Mouse (Mus musculus) limb, embryonic 11.5 days (tissue): ENCODE results near the gene Hirip3. TPM values are rescaled to one million over a fixed set of nuclear protein-coding genes. Genes with fewer than 3 reads are reported as not detected.

Source experiments
- ATAC-seq: fragments of 200-750 bp; cut with Nextera tagmentation; 2 replicates; pipeline ENCODE4 v1.8.0; 2017; ENCODE audit warnings: low read depth; ENCODE audit not compliant: insufficient number of reproducible peaks, low FRiP score, low TSS enrichment
- DNase-seq: peaks from one replicate; pipeline ENCODE4 v3.0.0-alpha.2; 2015; ENCODE audit warnings: low spot score
- H3K27ac ChIP-seq: fragments of 300-500 bp; sonication (generic); replicated peaks from 2 replicates; pipeline ENCODE4 v1.5.1; 2014; ENCODE audit warnings: low read depth, mild to moderate bottlenecking, low read length
- H3K27me3 ChIP-seq: fragments of 300-500 bp; sonication (generic); 2 replicates; pipeline ENCODE4 v1.6.1; 2014; ENCODE audit warnings: mild to moderate bottlenecking, low read length, mixed read lengths; ENCODE audit not compliant: control insufficient read depth, insufficient read depth
- H3K36me3 ChIP-seq: fragments of 300-500 bp; sonication (generic); 2 replicates; pipeline ENCODE4 v1.6.1; 2014; ENCODE audit warnings: mild to moderate bottlenecking, low read length, moderate library complexity, mixed read lengths; ENCODE audit not compliant: control insufficient read depth, insufficient read depth
- H3K4me1 ChIP-seq: fragments of 300-500 bp; sonication (generic); 2 replicates; pipeline ENCODE4 v1.6.1; 2014; ENCODE audit warnings: low read length, mixed read lengths; ENCODE audit not compliant: control insufficient read depth, insufficient read depth
- H3K4me2 ChIP-seq: fragments of 300-500 bp; sonication (generic); 2 replicates; pipeline ENCODE4 v1.6.1; 2014; ENCODE audit warnings: low read depth, mild to moderate bottlenecking, moderate library complexity; ENCODE audit not compliant: severe bottlenecking
- H3K4me3 ChIP-seq: fragments of 300-500 bp; sonication (generic); 2 replicates; pipeline ENCODE4 v1.5.1; 2014; ENCODE audit warnings: low read depth, low read length
- H3K9ac ChIP-seq: fragments of 300-500 bp; sonication (generic); 2 replicates; pipeline ENCODE4 v1.6.1; 2014; ENCODE audit warnings: mild to moderate bottlenecking, low read length
- H3K9me3 ChIP-seq: fragments of 300-500 bp; sonication (generic); 2 replicates; pipeline ENCODE4 v1.6.1; 2016; ENCODE audit warnings: low read length; ENCODE audit not compliant: control insufficient read depth
- WGBS: fragments of 180-500 bp; shearing (Covaris S2); extraction: QIAGEN DNeasy Blood & Tissue Kit; methylation state at CpG from one replicate; pipeline ENCODE4 v1.1.7; 2014; 5-methylcytosine and 5-hydroxymethylcytosine counted together
- polyA plus RNA-seq: library from polyadenylated mRNA; unstranded; fragments of >200 nt; fragmentation: Nextera tagmentation; extraction: Ambion mirVana; gene quantifications from 2 replicates; pipeline ENCODE4 v1.2.1, GENCODE M21; 2014

Hirip3 gene
- polyA plus RNA-seq, 1 experiment from 2014 or later: 25.9 TPM

- H3K36me3 ChIP-seq: peaks cover 6% of the 10 kb centered on the region
- peak overlapping the region; percentile 100 for H3K4me2 ChIP-seq
- peak; percentile 31; the same call in 1 of the 2 replicates for ATAC-seq
- no peak overlapping the region for H3K27ac ChIP-seq
- peak; percentile 71 for DNase-seq
- H3K9me3 ChIP-seq: no peaks in the 10 kb centered on the region
- H3K27me3 ChIP-seq: peaks cover 32% of the 10 kb centered on the region
- peak overlapping the region; percentile 52 for H3K4me3 ChIP-seq
- peak overlapping the region; percentile 62 for H3K9ac ChIP-seq
- H3K4me1 ChIP-seq: peaks cover 13% of the 10 kb centered on the region
- under 1% methylated on average over 62 of the region's 74 CpGs for WGBS
These were observed 14.1 kb upstream of the Hirip3 start for GRCm38 (mm10) chr7:126847421-126848398.

- 28% methylated on average over 10 of the region's 10 CpGs for WGBS
- H3K4me1 ChIP-seq: peaks cover 13% of the 10 kb centered on the region
- ATAC-seq (no peak), DNase-seq (no peak)
- H3K4me2 ChIP-seq: no peak overlapping the region; the same call in 1 of the 2 replicates
- peak overlapping the region; percentile 30; the same call in 1 of the 2 replicates for H3K9ac ChIP-seq
- H3K27me3 ChIP-seq: peaks cover 32% of the 10 kb centered on the region
- H3K4me3 ChIP-seq: peak overlapping the region; percentile 8; the same call in 1 of the 2 replicates
- no peak overlapping the region for H3K27ac ChIP-seq
- H3K36me3 ChIP-seq: peaks cover 11% of the 10 kb centered on the region
- H3K9me3 ChIP-seq: no peaks in the 10 kb centered on the region
These were observed 13.0 kb upstream of the Hirip3 start for GRCm38 (mm10) chr7:126848794-126849193.

- WGBS: 84% methylated on average over 6 of the region's 6 CpGs
- H3K4me1 ChIP-seq: peaks cover 13% of the 10 kb centered on the region
- ATAC-seq: no peak
These were observed 11.6 kb upstream of the Hirip3 start for GRCm38 (mm10) chr7:126850161-126850560.

DNA sequence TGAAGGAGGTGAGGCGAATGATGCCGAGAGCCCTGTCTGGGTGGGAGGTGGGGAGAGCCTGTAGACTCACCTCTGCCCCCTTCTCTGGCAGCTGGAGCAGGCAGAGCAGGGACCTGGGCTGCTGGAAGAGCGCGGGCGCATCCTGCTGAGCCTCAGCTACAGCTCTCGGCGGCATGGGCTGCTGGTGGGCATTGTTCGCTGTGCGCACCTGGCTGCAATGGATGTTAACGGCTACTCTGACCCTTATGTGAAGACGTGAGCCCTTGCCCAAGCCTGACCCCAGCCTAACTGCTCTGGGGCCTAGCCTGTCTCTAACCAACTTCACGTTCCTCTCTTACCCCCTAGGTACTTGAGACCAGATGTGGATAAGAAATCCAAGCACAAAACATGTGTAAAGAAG lies 10.6 kb upstream of the Hirip3 start:
- H3K36me3 ChIP-seq: peaks cover 16% of the 10 kb centered on the region
- WGBS: 35% methylated on average over 12 of the region's 12 CpGs
- no peak for ATAC-seq

More at GRCm38 (mm10) chr7:126850161-126850560, 11.6 kb upstream of the Hirip3 start:
- H3K4me3 ChIP-seq: no peak overlapping the region
- H3K27me3 ChIP-seq: peaks cover 32% of the 10 kb centered on the region
- peaks cover 16% of the 10 kb centered on the region for H3K36me3 ChIP-seq
- DNase-seq: no peak
- no peak overlapping the region for H3K27ac ChIP-seq
- no peak overlapping the region for H3K9ac ChIP-seq
- H3K4me2 ChIP-seq: no peak overlapping the region
- H3K9me3 ChIP-seq: no peaks in the 10 kb centered on the region

DNA sequence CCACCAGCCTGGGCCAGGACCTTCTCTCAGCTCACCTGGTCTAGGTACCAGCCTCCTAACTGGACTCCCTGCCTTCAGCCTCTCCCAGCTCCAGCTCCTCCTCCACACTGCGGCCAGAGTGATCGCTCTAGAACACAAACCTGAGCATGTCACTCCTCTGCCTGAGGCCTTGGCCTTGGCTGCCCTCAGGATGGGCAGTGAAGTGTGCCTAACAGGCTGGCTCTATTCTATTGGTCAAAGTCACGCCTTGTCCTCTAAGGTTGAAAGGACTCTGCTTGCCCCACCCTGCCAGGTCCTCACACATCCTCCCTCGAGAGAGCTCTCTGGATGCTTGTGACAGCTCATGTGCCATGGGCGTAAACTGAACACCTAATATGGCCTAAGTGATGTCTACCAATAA lies 8.3 kb upstream of the Hirip3 start:
- no peak for ATAC-seq
- Histone ChIP-seq H3K9me3 (no peaks in the 10 kb centered on the region), H3K4me3 (no peak overlapping the region), H3K4me2 (no peak overlapping the region), H3K9ac (no peak overlapping the region), H3K27me3 (peaks cover 20% of the 10 kb centered on the region), H3K27ac (no peak overlapping the region), H3K36me3 (peaks cover 27% of the 10 kb centered on the region), H3K4me1 (peaks cover 2% of the 10 kb centered on the region)
- no peak for DNase-seq
- 93% methylated on average over 5 of the region's 5 CpGs for WGBS

More for the DNA sequence above, 10.6 kb upstream of the Hirip3 start:
- no peak for DNase-seq
- Histone ChIP-seq H3K9ac (no peak overlapping the region), H3K4me1 (peaks cover 13% of the 10 kb centered on the region), H3K27ac (no peak overlapping the region), H3K4me3 (no peak overlapping the region), H3K27me3 (peaks cover 32% of the 10 kb centered on the region), H3K9me3 (no peaks in the 10 kb centered on the region), H3K4me2 (no peak overlapping the region)

- DNase-seq: no peak
- peaks cover 27% of the 10 kb centered on the region for H3K36me3 ChIP-seq
- H3K27ac ChIP-seq: no peak overlapping the region
- H3K27me3 ChIP-seq: no peaks in the 10 kb centered on the region
- no peak overlapping the region for H3K4me2 ChIP-seq
- H3K4me1 ChIP-seq: no peaks in the 10 kb centered on the region; the same call in 1 of the 2 replicates
- no peak for ATAC-seq
- H3K4me3 ChIP-seq: no peak overlapping the region
- 84% methylated on average over 3 of the region's 3 CpGs for WGBS
- no peak overlapping the region for H3K9ac ChIP-seq
- H3K9me3 ChIP-seq: no peaks in the 10 kb centered on the region
These were observed 6.1 kb upstream of the Hirip3 start for GRCm38 (mm10) chr7:126855641-126856040.

DNA sequence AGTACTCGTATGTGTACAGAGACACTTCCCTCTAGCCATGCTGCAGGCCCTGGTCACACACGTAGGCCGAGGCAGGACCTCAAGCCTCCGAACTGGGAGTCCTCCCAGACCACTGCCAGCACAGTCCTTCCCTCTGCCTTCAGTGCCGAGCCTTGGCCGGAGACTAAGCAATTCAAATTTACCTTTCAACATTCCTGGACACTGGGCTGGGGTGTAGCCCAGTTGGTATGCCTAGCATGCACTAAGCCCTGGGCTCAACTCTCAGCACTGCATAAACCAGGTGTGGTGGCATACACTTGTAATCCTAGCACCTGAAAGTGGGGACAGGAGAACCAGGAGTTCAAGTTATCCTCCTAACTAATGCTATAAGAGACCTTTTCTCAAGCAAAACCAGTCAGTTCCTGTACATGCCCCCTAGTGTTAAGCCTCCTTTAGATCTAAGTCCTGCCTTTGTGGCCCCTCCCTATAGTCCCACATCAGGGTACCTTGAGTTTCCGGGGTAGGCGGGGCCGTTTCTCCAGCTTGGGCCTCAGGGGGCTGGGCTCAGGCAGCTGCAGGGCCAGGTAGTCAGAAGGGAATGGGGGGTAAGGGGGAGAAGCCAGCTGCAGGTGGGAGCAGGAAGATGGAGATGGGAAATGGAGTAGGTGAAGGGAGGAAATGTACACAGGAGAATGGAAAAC lies 4.9 kb upstream of the Hirip3 start:
- no peaks in the 10 kb centered on the region; the same call in 1 of the 2 replicates for H3K4me1 ChIP-seq
- H3K9ac ChIP-seq: no peak overlapping the region

DNA sequence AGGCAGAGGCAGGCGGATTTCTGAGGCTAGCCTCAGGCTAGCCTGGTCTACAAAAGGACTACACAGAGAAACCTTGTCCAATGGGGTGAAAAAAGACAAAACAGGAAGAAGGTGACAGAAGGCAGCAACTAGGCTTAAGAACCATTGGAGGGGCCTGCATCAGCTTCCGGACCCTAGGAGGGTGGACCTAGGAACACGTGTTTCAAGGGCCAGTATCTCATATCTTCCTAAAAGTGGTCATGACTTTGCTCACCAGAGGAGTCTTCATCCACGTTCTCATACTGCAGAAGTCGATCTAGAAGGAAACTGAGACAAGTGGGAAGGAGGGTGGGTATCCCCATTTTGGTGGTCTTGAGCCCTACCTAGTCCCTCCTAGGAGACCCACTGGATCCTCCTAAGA lies 785 bp upstream of the Hirip3 start:
- no peaks in the 10 kb centered on the region for H3K27me3 ChIP-seq
- H3K27ac ChIP-seq: no peak overlapping the region
- H3K4me3 ChIP-seq: peak overlapping the region; percentile 56
- peak overlapping the region; percentile 58 for H3K4me2 ChIP-seq
- peaks cover 17% of the 10 kb centered on the region for H3K4me1 ChIP-seq
- H3K9ac ChIP-seq: peak overlapping the region; percentile 62
- peaks cover 22% of the 10 kb centered on the region for H3K36me3 ChIP-seq
- ATAC-seq: 0 out of 2 replicates have a peak, but pooled peaks have one; percentile 18
- H3K9me3 ChIP-seq: no peaks in the 10 kb centered on the region
- no peak for DNase-seq
- WGBS: 72% methylated on average over 5 of the region's 5 CpGs

More for the DNA sequence above, 4.9 kb upstream of the Hirip3 start:
- Histone ChIP-seq H3K9me3 (no peaks in the 10 kb centered on the region), H3K27ac (no peak overlapping the region), H3K36me3 (peaks cover 27% of the 10 kb centered on the region), H3K4me3 (no peak overlapping the region), H3K27me3 (no peaks in the 10 kb centered on the region), H3K4me2 (no peak overlapping the region)
- WGBS: 76% methylated on average over 9 of the region's 9 CpGs
- ATAC-seq (no peak), DNase-seq (no peak)
